Mouse (Mus musculus): ENCODE data around the gene Tnni3. TPM values are rescaled to one million over a fixed set of nuclear protein-coding genes. Genes with fewer than 3 reads are reported as not detected.

Tnni3 gene
- polyA plus RNA-seq, 1 experiment from 2014 or later = 2.5 TPM

- Histone ChIP-seq H3K27me3 (ENCODE audit: insufficient read depth, poor library complexity, severe bottlenecking) (peaks cover 10% of the 10 kb centered on the region; the same call in 1 of the 2 replicates), H3K27ac (0 out of 2 replicates have a peak overlapping the region, but pooled peaks have one; percentile 1), H3K4me1 (replicated peaks) (peaks cover 32% of the 10 kb centered on the region), H3K9me3 (no peaks in the 10 kb centered on the region), H3K4me3 (no peak overlapping the region), H3K36me3 (no peaks in the 10 kb centered on the region)
- no peak for DNase-seq (ENCODE audit: low spot score)
- 65% methylated on average over 6 of the region's 6 CpGs for WGBS
Observed at GRCm38 (mm10) chr7:4513829-4514712, 10.0 kb downstream of the Tnni3 start.

GRCm38 (mm10) chr7:4513236-4513635, 10.8 kb downstream of the Tnni3 start:
- H3K4me3 ChIP-seq = no peak overlapping the region
- no peaks in the 10 kb centered on the region for H3K36me3 ChIP-seq
- 34% methylated on average over 13 of the region's 13 CpGs for WGBS
- peaks cover 2% of the 10 kb centered on the region; the same call in 1 of the 2 replicates for H3K9me3 ChIP-seq
- H3K27me3 ChIP-seq (ENCODE audit: insufficient read depth, poor library complexity, severe bottlenecking) = peaks cover 16% of the 10 kb centered on the region
- peak; percentile 47 for DNase-seq (ENCODE audit: low spot score)
- H3K4me1 ChIP-seq (replicated peaks) = peaks cover 32% of the 10 kb centered on the region
- H3K27ac ChIP-seq = no peak overlapping the region

GRCm38 (mm10) chr7:4511489-4512224, 12.4 kb downstream of the Tnni3 start:
- no peaks in the 10 kb centered on the region for H3K36me3 ChIP-seq
- no peak overlapping the region for H3K27ac ChIP-seq
- peaks cover 7% of the 10 kb centered on the region; the same call in 1 of the 2 replicates for H3K9me3 ChIP-seq
- no peak overlapping the region for H3K4me3 ChIP-seq
- peaks cover 16% of the 10 kb centered on the region for H3K27me3 ChIP-seq (ENCODE audit: insufficient read depth, poor library complexity, severe bottlenecking)
- peaks cover 31% of the 10 kb centered on the region for H3K4me1 ChIP-seq (replicated peaks)
- DNase-seq (ENCODE audit: low spot score) = no peak
- 83% methylated on average over 8 of the region's 8 CpGs for WGBS

- Histone ChIP-seq H3K27ac (peak overlapping the region; percentile 50; the same call in 1 of the 2 replicates), H3K36me3 (no peaks in the 10 kb centered on the region), H3K4me3 (0 out of 2 replicates have a peak overlapping the region, but pooled peaks have one; percentile 13), H3K4me1 (replicated peaks) (peaks cover 19% of the 10 kb centered on the region), H3K27me3 (ENCODE audit: insufficient read depth, poor library complexity, severe bottlenecking) (peaks cover 16% of the 10 kb centered on the region), H3K9me3 (peaks cover 7% of the 10 kb centered on the region; the same call in 1 of the 2 replicates)
- peak; percentile 86 for DNase-seq (ENCODE audit: low spot score)
- 14% methylated on average over 24 of the region's 24 CpGs for WGBS
Observed at GRCm38 (mm10) chr7:4509863-4510608, 14.0 kb downstream of the Tnni3 start.

- Histone ChIP-seq H3K4me3 (no peak overlapping the region), H3K27me3 (ENCODE audit: insufficient read depth, poor library complexity, severe bottlenecking) (peaks cover 16% of the 10 kb centered on the region), H3K4me1 (replicated peaks) (peaks cover 21% of the 10 kb centered on the region), H3K27ac (no peak overlapping the region), H3K36me3 (no peaks in the 10 kb centered on the region), H3K9me3 (peaks cover 7% of the 10 kb centered on the region; the same call in 1 of the 2 replicates)
- 86% methylated on average over 8 of the region's 8 CpGs for WGBS
- DNase-seq (ENCODE audit: low spot score) = no peak
Observed at GRCm38 (mm10) chr7:4508739-4509116, 15.3 kb downstream of the Tnni3 start.

GRCm38 (mm10) chr7:4508062-4508738, 15.8 kb downstream of the Tnni3 start:
- Histone ChIP-seq H3K4me3 (no peak overlapping the region), H3K27ac (no peak overlapping the region), H3K9me3 (peaks cover 7% of the 10 kb centered on the region; the same call in 1 of the 2 replicates), H3K27me3 (ENCODE audit: insufficient read depth, poor library complexity, severe bottlenecking) (peaks cover 16% of the 10 kb centered on the region), H3K4me1 (replicated peaks) (peaks cover 21% of the 10 kb centered on the region), H3K36me3 (no peaks in the 10 kb centered on the region)
- 64% methylated on average over 32 of the region's 32 CpGs for WGBS
- no peak for DNase-seq (ENCODE audit: low spot score)

- Histone ChIP-seq H3K27me3 (ENCODE audit: insufficient read depth, poor library complexity, severe bottlenecking) (peaks cover 16% of the 10 kb centered on the region), H3K9me3 (peaks cover 7% of the 10 kb centered on the region; the same call in 1 of the 2 replicates), H3K36me3 (no peaks in the 10 kb centered on the region), H3K27ac (no peak overlapping the region), H3K4me1 (replicated peaks) (peaks cover 26% of the 10 kb centered on the region), H3K4me3 (no peak overlapping the region)
- DNase-seq (ENCODE audit: low spot score) = no peak
- WGBS = 65% methylated on average over 4 of the region's 4 CpGs
Observed at GRCm38 (mm10) chr7:4507220-4507619, 16.8 kb downstream of the Tnni3 start.

- peaks cover 12% of the 10 kb centered on the region for H3K27me3 ChIP-seq (ENCODE audit: insufficient read depth, poor library complexity, severe bottlenecking)
- peaks cover 7% of the 10 kb centered on the region; the same call in 1 of the 2 replicates for H3K9me3 ChIP-seq
- H3K4me3 ChIP-seq = no peak overlapping the region
- H3K27ac ChIP-seq = no peak overlapping the region
- H3K4me1 ChIP-seq (replicated peaks) = peaks cover 27% of the 10 kb centered on the region
- WGBS = 56% methylated on average over 11 of the region's 11 CpGs
- DNase-seq (ENCODE audit: low spot score) = no peak
- H3K36me3 ChIP-seq = no peaks in the 10 kb centered on the region
Observed at GRCm38 (mm10) chr7:4504646-4505435, 19.2 kb downstream of the Tnni3 start.

- peaks cover 35% of the 10 kb centered on the region for H3K4me1 ChIP-seq (replicated peaks)
- no peak for DNase-seq (ENCODE audit: low spot score)
- WGBS = 84% methylated on average over 5 of the region's 5 CpGs
- no peak overlapping the region for H3K27ac ChIP-seq
- no peak overlapping the region for H3K4me3 ChIP-seq
- 0 out of 2 replicates have a peak, but pooled peaks cover 5% of the 10 kb centered on the region for H3K36me3 ChIP-seq
- peaks cover 7% of the 10 kb centered on the region; the same call in 1 of the 2 replicates for H3K9me3 ChIP-seq
- H3K27me3 ChIP-seq (ENCODE audit: insufficient read depth, poor library complexity, severe bottlenecking) = peaks cover 4% of the 10 kb centered on the region
Observed at GRCm38 (mm10) chr7:4503858-4504257, 20.2 kb downstream of the Tnni3 start.

GRCm38 (mm10) chr7:4503100-4503499, 20.9 kb downstream of the Tnni3 start:
- no peaks in the 10 kb centered on the region for H3K27me3 ChIP-seq (ENCODE audit: insufficient read depth, poor library complexity, severe bottlenecking)
- DNase-seq (ENCODE audit: low spot score) = no peak
- 0 out of 2 replicates have a peak, but pooled peaks cover 5% of the 10 kb centered on the region for H3K36me3 ChIP-seq
- H3K27ac ChIP-seq = no peak overlapping the region
- H3K4me3 ChIP-seq = no peak overlapping the region
- WGBS = 82% methylated on average over 4 of the region's 4 CpGs
- peaks cover 4% of the 10 kb centered on the region; the same call in 1 of the 2 replicates for H3K9me3 ChIP-seq
- H3K4me1 ChIP-seq (replicated peaks) = peaks cover 42% of the 10 kb centered on the region

GRCm38 (mm10) chr7:4502421-4503090, 21.5 kb downstream of the Tnni3 start:
- Histone ChIP-seq H3K4me1 (replicated peaks) (peaks cover 48% of the 10 kb centered on the region), H3K27ac (peak overlapping the region; percentile 96), H3K9me3 (no peaks in the 10 kb centered on the region), H3K27me3 (ENCODE audit: insufficient read depth, poor library complexity, severe bottlenecking) (no peaks in the 10 kb centered on the region), H3K36me3 (peaks cover 9% of the 10 kb centered on the region; the same call in 1 of the 2 replicates), H3K4me3 (peak overlapping the region; percentile 95)
- peak; percentile 20 for DNase-seq (ENCODE audit: low spot score)
- WGBS = 14% methylated on average over 14 of the region's 14 CpGs
